Mouse (Mus musculus) bone marrow macrophage, adult 2 months (primary cell): ENCODE data around the gene Cd44.

Experiments
- CTCF ChIP-seq: IDR thresholded peaks from 2 replicates; pipeline ENCODE4 v1.5.1; 2012; ENCODE audit warnings: low read depth, mild to moderate bottlenecking, low read length, moderate library complexity
- POLR2A ChIP-seq: IDR thresholded peaks from 2 replicates; pipeline ENCODE4 v1.6.1; 2012; ENCODE audit warnings: mild to moderate bottlenecking, low read depth, low read length, borderline replicate concordance

DNA sequence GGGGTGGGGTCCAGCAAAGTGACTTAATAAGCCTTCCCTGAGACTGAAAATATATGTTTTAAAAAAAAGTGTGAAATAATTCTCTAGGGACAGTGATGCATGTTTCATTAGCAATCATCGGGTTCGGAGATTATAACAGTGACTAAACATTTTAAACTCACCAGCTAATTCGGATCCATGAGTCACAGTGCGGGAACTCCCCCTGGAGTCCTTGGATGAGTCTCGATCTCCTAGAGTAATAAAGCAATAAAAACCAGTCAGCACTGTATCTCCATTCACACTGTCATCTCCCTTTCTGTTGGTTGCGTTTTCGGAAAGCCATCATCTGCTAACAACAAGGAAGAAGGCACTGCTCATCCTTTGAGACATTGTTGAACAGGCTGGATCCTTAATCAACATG is 73.1 kb downstream of the Cd44 start:
- TF ChIP-seq CTCF (no peak), POLR2A (no peak)
